Mouse (Mus musculus) Patski (cell line): ENCODE results near the gene Sspo. TPM values are rescaled to one million over a fixed set of nuclear protein-coding genes. Genes with fewer than 3 reads are reported as not detected.

Experiments used
- ATAC-seq: fragments of 100-300 bp; one replicate; pipeline ENCODE4 v1.8.0; 2021
- CTCF ChIA-PET: fragments of 350-600 bp; sonication (Branson Sonifier 250); formaldehyde crosslinking; loops from one replicate; lab custom pipeline; 2022; ENCODE audit warnings: inconsistent platforms; lab: Charles Lee
- POLR2A ChIA-PET: fragments of 350-600 bp; sonication (Branson Sonifier 250); formaldehyde crosslinking; loops from one replicate; lab custom pipeline; 2022; ENCODE audit warnings: antibody characterized with exemption, inconsistent platforms; lab: Charles Lee
- DNase-seq: peaks from one replicate; pipeline ENCODE4 v3.0.0-alpha.2; 2011; ENCODE audit warnings: low read depth, low spot score
- H3K27me3 ChIP-seq: fragments of 371-371 bp; one replicate; pipeline ENCODE4 v1.5.1; 2021
- CTCF ChIP-seq: fragments of 100-300 bp; IDR thresholded peaks from one replicate; pipeline ENCODE4 v1.5.1; 2021
- in situ Hi-C: fragments of 300-500 bp; cut with MboI; formaldehyde crosslinking; loops from 3 replicates; pipeline ENCODE4 v1.11.1; 2018; ENCODE audit warnings: low pct_unique_long_range_greater_than_20kb, mixed read lengths
- polyA plus RNA-seq: library from polyadenylated mRNA; unstranded; gene quantifications from one replicate; pipeline ENCODE4 v1.2.3, GENCODE M21; 2021

Gene Sspo
- polyA plus RNA-seq, 1 experiment from 2014 or later: 0.05 TPM

- in situ Hi-C loops: no loop called here
- DNase-seq: no peak
- ChIA-PET CTCF (no interaction called here), POLR2A (interaction anchor here (0.9 kb wide), 1 partner anchor 284 kb away, joined by 3 read pairs; no protein-coding TSS in a partner anchor)
- H3K27me3 ChIP-seq: no peaks in the 10 kb centered on the region
- ATAC-seq: no peak
- TF ChIP-seq CTCF: no peak
These were observed 32.4 kb upstream of the Sspo start for GRCm38 (mm10) chr6:48415636-48416035.

- POLR2A ChIA-PET: no interaction called here
- CTCF ChIA-PET: interaction anchor here (0.6 kb wide), 1 partner anchor 250 kb away, joined by 3 read pairs; no protein-coding TSS in a partner anchor
- H3K27me3 ChIP-seq: no peaks in the 10 kb centered on the region
- in situ Hi-C loops: no loop called here
- no peak for TF ChIP-seq CTCF
- DNase-seq (no peak), ATAC-seq (no peak)
These were observed 31.5 kb upstream of the Sspo start for GRCm38 (mm10) chr6:48416486-48416885.

- no peaks in the 10 kb centered on the region for H3K27me3 ChIP-seq
- DNase-seq (no peak), ATAC-seq (no peak)
- POLR2A ChIA-PET: no interaction called here
- in situ Hi-C loops: no loop called here
- TF ChIP-seq CTCF: no peak
- CTCF ChIA-PET: interaction anchor here (0.6 kb wide), 1 partner anchor 12 kb away, joined by 3 read pairs; no protein-coding TSS in a partner anchor
These were observed 27.4 kb upstream of the Sspo start for GRCm38 (mm10) chr6:48420647-48421046.

GRCm38 (mm10) chr6:48423336-48423735 is 24.7 kb upstream of the Sspo start:
- TF ChIP-seq CTCF: no peak
- POLR2A ChIA-PET: no interaction called here
- ATAC-seq (no peak), DNase-seq (no peak)
- no peaks in the 10 kb centered on the region for H3K27me3 ChIP-seq
- in situ Hi-C loops: no loop called here
- CTCF ChIA-PET: interaction anchor here (0.9 to 1.7 kb wide), 2 partner anchors 11 to 14 kb away, joined by 3 to 5 read pairs; no protein-coding TSS in a partner anchor

- TF ChIP-seq CTCF: no peak
- in situ Hi-C loops: no loop called here
- CTCF ChIA-PET: no interaction called here
- no peaks in the 10 kb centered on the region for H3K27me3 ChIP-seq
- POLR2A ChIA-PET: no interaction called here
- ATAC-seq: no peak
- no peak for DNase-seq
These were observed 24.0 kb upstream of the Sspo start for GRCm38 (mm10) chr6:48424074-48424473.

GRCm38 (mm10) chr6:48426956-48427355 is 21.1 kb upstream of the Sspo start:
- CTCF ChIA-PET: interaction anchor here (2.2 kb wide), 1 partner anchor 16 kb away, joined by 6 read pairs; no protein-coding TSS in a partner anchor
- in situ Hi-C loops: no loop called here
- no peak for DNase-seq
- ATAC-seq: peak; percentile 68
- TF ChIP-seq CTCF: no peak
- no peaks in the 10 kb centered on the region for H3K27me3 ChIP-seq
- POLR2A ChIA-PET: interaction anchor here (0.6 to 1.0 kb wide), 2 partner anchors 12 to 18 kb away, joined by 3 to 4 read pairs; no protein-coding TSS in a partner anchor

- CTCF ChIA-PET: interaction anchor here (1.3 kb wide), 1 partner anchor 32 kb away, joined by 3 read pairs; no protein-coding TSS in a partner anchor
- no peak for TF ChIP-seq CTCF
- DNase-seq (no peak), ATAC-seq (no peak)
- POLR2A ChIA-PET: no interaction called here
- in situ Hi-C loops: no loop called here
- no peaks in the 10 kb centered on the region for H3K27me3 ChIP-seq
These were observed 19.1 kb upstream of the Sspo start for GRCm38 (mm10) chr6:48428769-48429557.

- ChIA-PET CTCF (no interaction called here), POLR2A (no interaction called here)
- no peaks in the 10 kb centered on the region for H3K27me3 ChIP-seq
- no peak for TF ChIP-seq CTCF
- ATAC-seq: no peak
- in situ Hi-C loops: no loop called here
- DNase-seq: no peak
These were observed 17.3 kb upstream of the Sspo start for GRCm38 (mm10) chr6:48430748-48431147.

- CTCF ChIA-PET: interaction anchor here (0.6 to 2.0 kb wide), 6 partner anchors 8 to 26 kb away, joined by 3 to 6 read pairs (median 3); no protein-coding TSS in a partner anchor
- DNase-seq: no peak
- ATAC-seq: no peak
These were observed 14.9 kb upstream of the Sspo start for GRCm38 (mm10) chr6:48432893-48433816.

GRCm38 (mm10) chr6:48434651-48435050 is 13.4 kb upstream of the Sspo start:
- in situ Hi-C loops: no loop called here
- TF ChIP-seq CTCF: no peak
- no peak for DNase-seq
- no peaks in the 10 kb centered on the region for H3K27me3 ChIP-seq
- ATAC-seq: no peak
- POLR2A ChIA-PET: interaction anchor here (0.7 kb wide), 1 partner anchor 24 kb away, joined by 3 read pairs; no protein-coding TSS in a partner anchor
- CTCF ChIA-PET: interaction anchor here (1.1 to 1.7 kb wide), 2 partner anchors 10 to 12 kb away, joined by 3 to 5 read pairs; no protein-coding TSS in a partner anchor

More at GRCm38 (mm10) chr6:48432893-48433816, 14.9 kb upstream of the Sspo start:
- no peaks in the 10 kb centered on the region for H3K27me3 ChIP-seq
- in situ Hi-C loops: no loop called here
- POLR2A ChIA-PET: interaction anchor here (2.1 kb wide), 1 partner anchor 10 kb away, joined by 10 read pairs; no protein-coding TSS in a partner anchor
- TF ChIP-seq CTCF: no peak
